Mouse (Mus musculus) MEL (cell line): ENCODE results near the gene Serpina3j. TPM values are rescaled to one million over a fixed set of nuclear protein-coding genes. Genes with fewer than 3 reads are reported as not detected.
"Not testable (repeated sequence)": the region's sequence is repeated elsewhere in the genome, so short reads cannot be mapped to it uniquely, and the experiment has no call there.

ENCODE experiments used
- DNase-seq: peaks from one replicate; pipeline ENCODE4 v3.0.0; 2011; ENCODE audit warnings: low read depth, low spot score
- H3K27ac ChIP-seq: 2 replicates; pipeline ENCODE4 v1.5.1; 2012; ENCODE audit warnings: low read depth, mild to moderate bottlenecking, control low read depth, low read length, moderate library complexity; ENCODE audit not compliant: control insufficient read depth
- H3K27me3 ChIP-seq, 2 experiments: fragments of 150-350 bp in 1 of 2; sonication (generic) in 1 of 2; 2 replicates each; pipeline ENCODE4 v1.6.1; 2012; ENCODE audit warnings: low read length in 2 of 2, mild to moderate bottlenecking in 2 of 2, improper control_type of control experiment in 1 of 2, moderate library complexity in 1 of 2; ENCODE audit not compliant: insufficient read depth in 2 of 2, control insufficient read depth in 1 of 2
- H3K36me3 ChIP-seq, 2 experiments: 2 replicates each; pipeline ENCODE4 v1.6.1; 2012 to 2014; ENCODE audit warnings: low read length in 2 of 2, improper control_type of control experiment in 1 of 2, inconsistent platforms in 1 of 2, mild to moderate bottlenecking in 1 of 2; ENCODE audit not compliant: insufficient read depth in 2 of 2, control insufficient read depth in 1 of 2
- H3K4me1 ChIP-seq, 2 experiments: fragments of 150-350 bp in 1 of 2; sonication (generic) in 1 of 2; 2 replicates each; pipeline ENCODE4 v1.6.1; 2012; ENCODE audit warnings: low read length in 2 of 2, improper control_type of control experiment in 1 of 2, mild to moderate bottlenecking in 1 of 2; ENCODE audit not compliant: insufficient read depth in 2 of 2, control insufficient read depth in 1 of 2
- H3K4me3 ChIP-seq, 2 experiments: fragments of 150-350 bp in 1 of 2; sonication (generic) in 1 of 2; 2 replicates each; pipeline ENCODE4 v1.5.1; 2012; ENCODE audit warnings: low read depth in 2 of 2, low read length in 2 of 2, mild to moderate bottlenecking in 2 of 2, moderate library complexity in 2 of 2, control low read depth in 1 of 2, improper control_type of control experiment in 1 of 2; ENCODE audit not compliant: control insufficient read depth in 1 of 2, insufficient read depth in 1 of 2
- H3K79me2 ChIP-seq: 2 replicates; pipeline ENCODE4 v1.6.1; 2012; ENCODE audit warnings: mild to moderate bottlenecking, low read length, moderate library complexity; ENCODE audit not compliant: control insufficient read depth, poor library complexity, insufficient read depth
- H3K9ac ChIP-seq: 2 replicates; pipeline ENCODE4 v1.6.1; 2012; ENCODE audit warnings: low read depth, mild to moderate bottlenecking, control low read depth, low read length, moderate library complexity; ENCODE audit not compliant: control insufficient read depth, poor library complexity, severe bottlenecking
- H3K9me3 ChIP-seq: fragments of 150-350 bp; sonication (generic); replicated peaks from 2 replicates; pipeline ENCODE4 v1.6.1; 2012; ENCODE audit warnings: mild to moderate bottlenecking, low read length, improper control_type of control experiment, moderate library complexity; ENCODE audit not compliant: insufficient read depth
- CTCF ChIP-seq, 3 experiments: IDR thresholded peaks in 2 of 3; conservative IDR thresholded peaks in 1 of 3; 2 replicates each; pipeline ENCODE4 v1.5.1; 2011 to 2012; ENCODE audit warnings: low read length in 3 of 3, low read depth in 2 of 3, mild to moderate bottlenecking in 2 of 3, improper control_type of control experiment in 1 of 3, inconsistent platforms in 1 of 3, mixed read lengths in 1 of 3, moderate library complexity in 1 of 3; ENCODE audit not compliant: control insufficient read depth in 1 of 3, insufficient read depth in 1 of 3, poor library complexity in 1 of 3, severe bottlenecking in 1 of 3
- E2F4 ChIP-seq: IDR thresholded peaks from 2 replicates; pipeline ENCODE4 v1.6.1; 2011; ENCODE audit warnings: low read depth, low read length, improper control_type of control experiment, borderline replicate concordance
- ELF1 ChIP-seq: IDR thresholded peaks from 2 replicates; pipeline ENCODE4 v1.6.1; 2014; ENCODE audit warnings: low read depth, mild to moderate bottlenecking, inconsistent platforms, low read length, improper control_type of control experiment, moderate library complexity
- EP300 ChIP-seq, 2 experiments: IDR thresholded peaks; 2 replicates each; pipeline ENCODE4 v1.6.1; 2011; ENCODE audit warnings: improper control_type of control experiment in 2 of 2, low read length in 2 of 2, low read depth in 1 of 2, mild to moderate bottlenecking in 1 of 2
- GATA1 ChIP-seq: IDR thresholded peaks from 2 replicates; pipeline ENCODE4 v1.6.1; 2011; ENCODE audit warnings: low read depth, low read length, improper control_type of control experiment
- JUND ChIP-seq: IDR thresholded peaks from 2 replicates; pipeline ENCODE4 v1.6.1; 2011; ENCODE audit warnings: low read depth, mild to moderate bottlenecking, improper control_type of control experiment, low read length
- KAT2A ChIP-seq: conservative IDR thresholded peaks from 2 replicates; pipeline ENCODE4 v1.6.1; 2012; ENCODE audit warnings: low read depth, low read length, improper control_type of control experiment, inconsistent platforms
- MAFK ChIP-seq: IDR thresholded peaks from 2 replicates; pipeline ENCODE4 v1.6.1; 2011; ENCODE audit warnings: low read depth, mild to moderate bottlenecking, low read length, improper control_type of control experiment, borderline replicate concordance
- MAZ ChIP-seq: IDR thresholded peaks from 2 replicates; pipeline ENCODE4 v1.6.1; 2012; ENCODE audit warnings: low read depth, mild to moderate bottlenecking, inconsistent platforms, low read length, improper control_type of control experiment
- MEF2A ChIP-seq: IDR thresholded peaks from 2 replicates; pipeline ENCODE4 v1.6.1; 2014; ENCODE audit warnings: low read depth, mild to moderate bottlenecking, inconsistent platforms, low read length, improper control_type of control experiment; ENCODE audit not compliant: poor library complexity, insufficient replicate concordance, severe bottlenecking; ENCODE audit errors: extremely low read depth
- NELFE ChIP-seq: IDR thresholded peaks from 2 replicates; pipeline ENCODE4 v1.6.1; 2011; ENCODE audit warnings: low read depth, low read length, improper control_type of control experiment
- NRF1 ChIP-seq: IDR thresholded peaks from 2 replicates; pipeline ENCODE4 v1.6.1; 2014; ENCODE audit warnings: low read depth, mild to moderate bottlenecking, inconsistent platforms, low read length, improper control_type of control experiment, moderate library complexity; ENCODE audit not compliant: poor library complexity, insufficient read depth, severe bottlenecking
- POLR2A ChIP-seq, 2 experiments: IDR thresholded peaks; 2 replicates each; pipeline ENCODE4 v1.6.1; 2011 to 2012; ENCODE audit warnings: low read length in 2 of 2, mild to moderate bottlenecking in 2 of 2, control low read depth in 1 of 2, improper control_type of control experiment in 1 of 2, low read depth in 1 of 2, moderate library complexity in 1 of 2; ENCODE audit not compliant: control insufficient read depth in 1 of 2, insufficient read depth in 1 of 2, poor library complexity in 1 of 2
- POLR2AphosphoS5 ChIP-seq: IDR thresholded peaks from 2 replicates; pipeline ENCODE4 v1.6.1; 2012; ENCODE audit warnings: low read depth, borderline replicate concordance, mild to moderate bottlenecking, inconsistent platforms, low read length, moderate library complexity, mixed read lengths
- RAD21 ChIP-seq: IDR thresholded peaks from 2 replicates; pipeline ENCODE4 v1.6.1; 2011; ENCODE audit warnings: mild to moderate bottlenecking, low read depth, low read length, improper control_type of control experiment
- TAL1 ChIP-seq: IDR thresholded peaks from 2 replicates; pipeline ENCODE4 v1.6.1; 2012; ENCODE audit warnings: mild to moderate bottlenecking, inconsistent platforms, low read length, moderate library complexity, mixed read lengths
- TBP ChIP-seq: IDR thresholded peaks from 2 replicates; pipeline ENCODE4 v1.8.0; 2011; ENCODE audit warnings: low read depth, low read length, improper control_type of control experiment
- TCF12 ChIP-seq: IDR thresholded peaks from 2 replicates; pipeline ENCODE4 v1.6.1; 2014; ENCODE audit warnings: low read depth, mild to moderate bottlenecking, inconsistent platforms, low read length, improper control_type of control experiment, moderate library complexity
- UBTF ChIP-seq: IDR thresholded peaks from 2 replicates; pipeline ENCODE4 v1.6.1; 2012; ENCODE audit warnings: low read depth, mild to moderate bottlenecking, inconsistent platforms, low read length, improper control_type of control experiment, moderate library complexity, borderline replicate concordance; ENCODE audit not compliant: insufficient read depth
- USF1 ChIP-seq: IDR thresholded peaks from 2 replicates; pipeline ENCODE4 v1.6.1; 2014; ENCODE audit warnings: low read depth, mild to moderate bottlenecking, inconsistent platforms, low read length, improper control_type of control experiment, moderate library complexity
- ZC3H11A ChIP-seq: IDR thresholded peaks from 2 replicates; pipeline ENCODE4 v1.6.1; 2012; ENCODE audit warnings: low read depth, mild to moderate bottlenecking, inconsistent platforms, low read length, improper control_type of control experiment
- ZKSCAN1 ChIP-seq: IDR thresholded peaks from 2 replicates; pipeline ENCODE4 v1.6.1; 2012; ENCODE audit warnings: low read depth, mild to moderate bottlenecking, inconsistent platforms, low read length, improper control_type of control experiment, moderate library complexity
- polyA plus RNA-seq, 2 experiments: library from polyadenylated mRNA; stranded (reverse) in 1 of 2; unstranded in 1 of 2; fragments of >175 nt in 1 of 2; fragments of >200 nt in 1 of 2; gene quantifications; 2 replicates each; pipeline versions ENCODE4 v1.2.1 to v1.2.4; 2012; ENCODE audit warnings: low replicate concordance in 2 of 2, low read depth in 1 of 2; ENCODE audit not compliant: insufficient read length in 2 of 2, insufficient read depth in 1 of 2, missing spikeins in 1 of 2
- total RNA-seq: library from RNA; depleted of rRNA; stranded (reverse); fragments of 300-350 nt; gene quantifications from 2 replicates; pipeline ENCODE4 v1.2.3, GENCODE M21; 2012

Gene Serpina3j
- total and polyA plus RNA-seq, 3 experiments: not detected

DNA sequence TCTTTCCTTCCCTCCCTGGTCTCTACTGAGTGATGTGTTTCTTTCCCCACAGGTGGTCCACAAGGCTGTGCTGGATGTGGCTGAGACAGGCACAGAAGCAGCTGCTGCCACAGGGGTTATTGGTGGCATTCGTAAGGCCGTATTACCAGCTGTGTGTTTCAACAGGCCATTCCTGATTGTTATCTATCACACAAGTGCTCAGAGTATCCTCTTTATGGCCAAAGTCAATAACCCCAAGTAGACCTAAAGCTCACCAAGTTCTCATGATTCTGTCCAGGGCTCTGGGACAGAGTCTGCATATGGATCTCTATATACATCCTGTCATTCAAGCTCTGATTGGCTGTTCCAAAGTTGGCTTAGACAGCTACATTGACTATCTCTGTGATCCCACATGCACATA, 30.8 kb downstream of the Serpina3j start (continued):
- TF ChIP-seq TAL1 (no peak), GATA1 (no peak), NELFE (no peak), TBP (no peak), ZC3H11A (no peak)
- TF ChIP-seq, all 39 proteins: peak for 0

DNA sequence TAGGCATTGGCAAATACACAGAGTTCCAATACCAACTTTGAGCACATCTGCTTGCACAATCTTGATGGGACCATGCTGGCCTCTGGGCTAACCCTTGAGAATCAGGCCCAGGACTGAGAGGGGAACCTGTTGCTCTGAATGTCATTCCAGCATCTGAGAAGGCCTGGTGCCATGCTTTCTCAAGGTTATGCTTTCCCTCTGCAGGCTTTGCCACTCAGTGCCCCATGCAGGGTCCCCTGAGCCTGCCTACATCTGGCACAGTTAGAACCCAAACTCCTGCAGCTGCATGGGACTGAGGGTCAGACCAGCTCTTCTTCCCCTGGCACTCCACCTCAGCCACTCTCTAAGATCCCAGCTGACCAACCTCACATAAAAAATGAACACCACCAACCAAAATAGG, 31.4 kb downstream of the Serpina3j start:
- H3K4me3 ChIP-seq: no peak overlapping the region
- no peaks in the 10 kb centered on the region for H3K9me3 ChIP-seq
- H3K27me3 ChIP-seq: no peaks in the 10 kb centered on the region
- no peaks in the 10 kb centered on the region for H3K4me1 ChIP-seq
- H3K9ac ChIP-seq: no peak overlapping the region
- DNase-seq: no peak
- H3K79me2 ChIP-seq: no peaks in the 10 kb centered on the region
- H3K27ac ChIP-seq: no peak overlapping the region
- no peaks in the 10 kb centered on the region for H3K36me3 ChIP-seq
- no peak for TF ChIP-seq USF1
- TF ChIP-seq TCF12: no peak
- no peak for TF ChIP-seq UBTF
- TF ChIP-seq EP300 (IDR thresholded peaks at IDR 0.05; ENCODE audit: low read depth in 1 of 2, low read length in 2 of 2): no peak
- no peak for TF ChIP-seq RAD21
- TF ChIP-seq ELF1: no peak
- TF ChIP-seq POLR2A (IDR thresholded peaks at IDR 0.05; ENCODE audit: control insufficient read depth in 1 of 2, insufficient read depth in 1 of 2, low read depth in 1 of 2, low read length in 2 of 2, poor library complexity in 1 of 2): no peak
- TF ChIP-seq GATA1: no peak
- TF ChIP-seq MEF2A: no peak
- no peak for TF ChIP-seq POLR2AphosphoS5
- TF ChIP-seq, all 39 proteins: peak for 0

DNA sequence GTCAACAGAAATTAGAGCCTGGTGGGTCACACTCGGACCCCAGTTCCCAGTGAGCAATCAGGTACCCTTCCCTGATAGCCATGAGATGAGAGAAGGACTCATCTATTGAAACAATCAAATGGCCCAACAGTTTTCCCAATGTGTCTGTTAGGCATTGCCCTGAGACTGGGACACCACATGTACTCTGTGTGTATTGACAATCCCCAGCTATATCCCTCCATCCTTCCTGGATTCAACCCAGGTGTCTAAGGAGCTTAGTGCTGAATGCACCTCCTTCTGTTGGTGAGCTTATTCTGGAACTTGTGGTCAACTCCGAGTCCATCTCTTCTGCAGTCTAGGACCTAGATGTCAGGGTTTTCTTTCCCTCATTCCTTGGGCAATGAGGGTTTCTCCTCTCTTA, 32.7 kb downstream of the Serpina3j start:
- H3K79me2 ChIP-seq: no peaks in the 10 kb centered on the region
- no peaks in the 10 kb centered on the region for H3K36me3 ChIP-seq
- no peaks in the 10 kb centered on the region for H3K27me3 ChIP-seq
- TF ChIP-seq ELF1: no peak
- TF ChIP-seq ZKSCAN1: no peak
- TF ChIP-seq EP300 (IDR thresholded peaks at IDR 0.05; ENCODE audit: low read depth in 1 of 2, low read length in 2 of 2): no peak
- TF ChIP-seq UBTF: no peak
- no peak for TF ChIP-seq RAD21
- TF ChIP-seq NRF1: no peak
- TF ChIP-seq MAFK: no peak
- no peak for TF ChIP-seq TCF12
- no peak for TF ChIP-seq KAT2A
- TF ChIP-seq JUND: no peak
- TF ChIP-seq TBP: no peak
- TF ChIP-seq ZC3H11A: no peak
- no peak for TF ChIP-seq CTCF (IDR thresholded peaks at IDR 0.05 in 2 of 3, conservative IDR thresholded peaks at IDR 0.05 in 1 of 3; ENCODE audit: control insufficient read depth in 1 of 3, insufficient read depth in 1 of 3, low read depth in 2 of 3, low read length in 3 of 3, poor library complexity in 1 of 3, severe bottlenecking in 1 of 3)
- TF ChIP-seq E2F4: no peak
- TF ChIP-seq MAZ: no peak
- no peak for TF ChIP-seq GATA1
- no peak overlapping the region for H3K4me3 ChIP-seq
- H3K9me3 ChIP-seq: no peaks in the 10 kb centered on the region
- no peaks in the 10 kb centered on the region for H3K4me1 ChIP-seq
- no peak for DNase-seq
- H3K9ac ChIP-seq: no peak overlapping the region
- H3K27ac ChIP-seq: no peak overlapping the region

DNA sequence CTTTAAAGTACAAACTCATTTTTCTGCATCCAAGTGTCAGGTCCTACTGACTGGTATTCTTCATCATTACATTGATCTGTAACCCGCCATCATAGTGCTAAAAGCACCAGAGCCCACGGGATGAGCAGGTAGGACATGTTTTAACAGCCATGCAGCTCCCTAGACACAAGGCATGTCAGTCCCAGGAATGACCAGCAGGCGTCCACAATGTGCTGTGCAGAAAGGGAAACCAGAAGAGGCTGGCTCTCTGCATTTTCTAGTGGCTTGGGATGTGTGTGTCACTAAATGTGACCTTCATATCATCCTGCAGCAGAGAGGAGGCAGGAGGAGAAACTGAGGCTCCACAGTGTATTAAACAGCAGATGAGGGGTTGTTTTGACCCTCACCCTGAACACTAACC, 37.5 kb downstream of the Serpina3j start:
- not testable (repeated sequence) for H3K4me3 ChIP-seq, H3K36me3 ChIP-seq, H3K4me1 ChIP-seq, H3K9me3 ChIP-seq, H3K79me2 ChIP-seq, H3K27me3 ChIP-seq, DNase-seq, H3K9ac ChIP-seq, H3K27ac ChIP-seq
